Mouse (Mus musculus): ENCODE data around the gene Clcn6.
A peak's percentile ranks its signal among the peaks of the same experiment; 100 is the strongest.

The Clcn6 gene

DNA sequence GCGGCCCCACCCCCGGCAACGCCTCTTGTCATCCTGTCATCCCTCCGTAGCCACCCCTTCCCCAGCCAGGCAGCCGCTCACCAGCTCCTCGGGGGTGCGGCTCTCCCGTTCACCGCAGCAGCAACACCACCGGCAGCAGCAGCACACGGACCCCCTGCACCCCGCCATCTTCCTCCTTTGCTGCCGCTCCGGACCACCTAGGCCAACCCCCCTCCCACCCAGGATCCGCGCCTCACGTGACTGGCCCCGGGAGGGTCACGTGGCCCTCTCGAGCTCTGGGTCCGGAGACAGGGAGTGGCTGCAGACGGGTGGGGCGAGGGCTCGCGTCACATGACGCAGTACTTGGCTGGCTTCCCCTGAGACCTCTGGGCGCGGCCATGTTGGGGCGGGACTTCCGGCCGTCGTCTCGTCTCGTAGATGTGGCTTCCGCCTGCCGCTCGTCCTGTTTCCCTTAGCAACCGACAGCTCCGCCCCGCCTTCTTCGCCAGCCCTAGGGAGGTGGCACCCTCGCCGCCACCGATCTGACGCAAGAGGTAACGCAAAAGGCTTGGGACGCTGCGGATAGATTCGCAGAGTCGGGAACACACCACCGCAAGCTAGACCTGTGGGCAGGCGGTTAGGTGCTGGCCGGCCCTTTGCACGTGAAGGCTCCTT lies at the start of gene Clcn6, which contains the start of gene Mthfr:
Gene Clcn6 (minus strand): TSS at position 222 of the 654 bp plus-strand sequence.
Gene Mthfr (plus strand): TSS at position 478 of the 654 bp plus-strand sequence.
- DNase-seq, result peak; percentile 100

DNA sequence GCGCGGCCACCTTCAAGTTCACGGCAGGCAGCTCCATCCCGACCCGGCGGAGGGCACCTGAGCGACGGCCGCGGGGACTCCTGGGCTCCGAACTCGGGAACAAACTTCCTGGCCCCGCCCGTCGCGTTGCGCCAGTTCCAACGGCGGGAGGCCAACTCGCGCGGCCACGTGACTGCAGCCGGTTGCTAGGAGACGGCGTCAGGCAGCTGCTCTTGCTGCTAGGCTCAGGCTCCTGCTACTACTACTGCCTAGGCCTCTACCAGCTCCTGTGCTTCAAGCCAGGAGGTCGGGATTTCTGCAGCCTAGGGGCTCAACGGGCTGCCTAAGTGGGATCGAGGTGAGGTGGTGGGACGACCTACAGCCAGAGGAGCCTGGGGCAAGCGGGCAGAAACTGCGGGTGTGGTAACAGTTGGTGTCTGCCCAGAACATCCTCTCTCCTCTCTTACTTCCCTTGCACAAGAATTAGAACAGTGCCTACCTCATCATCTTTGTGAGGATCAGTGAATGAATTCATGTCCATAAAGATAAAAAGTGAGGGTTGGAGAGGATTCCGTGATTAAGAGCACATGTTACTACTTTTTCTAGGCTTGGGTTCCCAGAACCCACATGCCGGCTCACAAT lies 49.4 kb upstream of the Clcn6 start, which contains the start of gene Agtrap:
Gene Agtrap (minus strand): TSS at position 125 of the 621 bp plus-strand sequence.
- DNase-seq, result peak; percentile 97

DNA sequence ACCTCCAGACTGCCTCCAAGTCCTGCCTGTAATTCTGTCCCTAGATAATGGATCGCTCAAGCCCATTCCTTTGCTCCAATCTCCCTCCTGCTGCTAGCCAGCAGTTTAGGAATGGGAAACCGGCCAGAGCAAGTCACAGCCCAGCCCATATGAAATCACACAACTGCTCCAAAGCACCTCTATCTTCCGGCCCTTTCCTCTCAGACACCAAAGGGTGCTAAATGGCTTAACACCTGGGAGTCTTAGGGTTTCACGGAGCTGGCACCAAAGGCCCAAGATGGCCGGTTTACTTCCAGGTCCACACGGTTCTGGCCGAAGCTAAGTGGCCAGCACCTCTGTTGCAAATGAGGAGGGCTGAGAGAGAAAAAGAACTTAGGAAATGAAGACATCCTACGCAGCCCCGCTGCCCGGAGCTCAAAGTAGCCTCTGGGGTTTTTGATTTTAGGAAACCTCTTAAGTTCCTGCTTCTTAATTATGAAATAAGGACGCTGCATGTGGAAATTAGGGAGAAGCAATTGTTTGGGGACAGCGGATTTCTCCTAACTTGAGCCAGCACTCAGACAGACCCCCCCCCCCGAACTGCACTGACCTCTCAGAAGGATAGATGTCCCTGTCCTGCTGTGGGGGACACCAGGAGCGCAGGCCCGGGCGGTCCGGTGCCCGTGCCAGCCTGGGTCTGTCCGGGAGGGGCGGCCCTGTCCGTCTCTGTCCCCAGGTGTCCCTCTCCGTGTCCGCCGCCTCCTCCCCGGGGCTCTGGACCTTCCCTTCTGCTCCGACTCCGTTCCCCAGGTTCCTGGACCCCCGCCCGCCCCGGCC lies 48.7 kb upstream of the Clcn6 start:
- DNase-seq, result peak; percentile 62

DNA sequence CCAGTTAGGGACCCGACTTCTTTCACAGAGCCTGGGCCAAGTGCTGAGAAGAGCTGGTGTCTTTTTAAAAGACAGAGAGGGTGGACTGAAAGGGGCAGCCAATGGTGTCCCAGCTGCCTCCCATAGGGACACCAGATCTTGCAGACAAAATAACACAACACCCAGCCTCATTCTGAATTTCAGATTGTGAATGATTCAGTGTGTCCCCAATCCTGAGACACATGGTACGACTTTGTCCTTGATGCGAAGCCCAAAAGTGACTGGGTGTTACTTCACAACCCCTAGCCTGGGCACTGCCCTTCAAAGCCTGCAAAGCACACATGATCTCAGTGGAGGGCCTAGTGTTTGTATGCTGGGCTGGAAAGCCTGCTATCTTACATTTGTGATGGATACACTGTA lies 47.3 kb upstream of the Clcn6 start:
- no peak for DNase-seq

DNA sequence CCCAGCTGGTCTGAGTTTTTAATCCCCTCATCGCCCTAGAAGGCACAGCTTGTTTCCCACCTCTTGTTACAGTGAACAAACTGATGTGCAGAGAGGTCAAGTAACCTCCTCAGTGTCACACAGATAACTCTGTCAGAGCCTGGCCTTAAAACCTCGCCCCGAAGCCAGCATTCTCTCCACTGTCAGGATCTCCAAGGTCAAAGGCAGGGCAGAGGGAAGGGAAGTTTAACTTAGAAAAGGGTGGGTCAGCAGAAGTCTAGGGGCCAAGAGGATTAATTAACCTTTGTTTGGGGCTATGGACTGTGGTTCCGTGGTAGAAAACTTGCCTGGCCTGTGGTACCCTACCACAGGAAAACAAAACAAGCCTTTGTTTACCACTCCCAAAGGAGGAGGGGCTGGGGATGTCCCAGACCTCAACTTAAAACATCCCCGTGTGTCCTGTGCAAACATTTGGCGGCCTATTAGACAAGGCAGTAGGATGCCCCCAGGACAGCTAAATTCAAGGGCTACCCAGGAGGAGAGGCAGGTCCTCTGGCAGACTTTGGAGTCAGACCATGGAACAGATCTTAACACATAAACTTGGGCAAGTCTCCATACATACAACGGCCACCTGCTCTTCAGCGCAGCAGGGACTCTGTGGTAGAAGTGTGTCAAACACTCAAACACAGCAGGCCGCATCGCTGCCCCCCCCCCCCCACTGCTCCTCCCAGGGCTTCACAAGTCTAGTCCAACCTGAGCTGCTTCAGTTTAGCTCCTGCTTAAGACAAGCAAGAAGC lies 46.7 kb upstream of the Clcn6 start:
- DNase-seq, result peak; percentile 61

DNA sequence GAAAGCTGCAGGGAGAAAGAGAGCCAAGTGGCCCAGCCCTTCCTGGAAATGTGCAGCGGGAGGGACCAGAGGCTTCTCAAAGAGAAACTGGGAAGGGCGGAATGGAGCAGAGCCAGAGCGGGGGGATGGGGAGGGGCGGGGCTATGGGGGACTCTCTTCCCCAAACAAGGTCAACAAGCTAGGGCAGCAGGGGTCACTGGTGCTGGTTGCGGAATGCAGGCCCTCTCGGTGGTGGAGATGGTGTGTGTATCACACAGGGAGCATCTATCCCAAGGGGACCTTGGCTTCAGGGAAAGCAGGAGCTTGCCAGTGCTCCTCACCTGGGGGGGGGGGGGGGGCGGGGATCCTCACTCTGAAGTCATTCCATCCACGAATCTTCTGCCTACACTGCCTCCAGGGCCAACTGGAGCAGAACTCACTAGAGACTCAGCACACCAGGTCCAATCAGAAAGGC lies 45.7 kb upstream of the Clcn6 start:
- peak; percentile 60 for DNase-seq

DNA sequence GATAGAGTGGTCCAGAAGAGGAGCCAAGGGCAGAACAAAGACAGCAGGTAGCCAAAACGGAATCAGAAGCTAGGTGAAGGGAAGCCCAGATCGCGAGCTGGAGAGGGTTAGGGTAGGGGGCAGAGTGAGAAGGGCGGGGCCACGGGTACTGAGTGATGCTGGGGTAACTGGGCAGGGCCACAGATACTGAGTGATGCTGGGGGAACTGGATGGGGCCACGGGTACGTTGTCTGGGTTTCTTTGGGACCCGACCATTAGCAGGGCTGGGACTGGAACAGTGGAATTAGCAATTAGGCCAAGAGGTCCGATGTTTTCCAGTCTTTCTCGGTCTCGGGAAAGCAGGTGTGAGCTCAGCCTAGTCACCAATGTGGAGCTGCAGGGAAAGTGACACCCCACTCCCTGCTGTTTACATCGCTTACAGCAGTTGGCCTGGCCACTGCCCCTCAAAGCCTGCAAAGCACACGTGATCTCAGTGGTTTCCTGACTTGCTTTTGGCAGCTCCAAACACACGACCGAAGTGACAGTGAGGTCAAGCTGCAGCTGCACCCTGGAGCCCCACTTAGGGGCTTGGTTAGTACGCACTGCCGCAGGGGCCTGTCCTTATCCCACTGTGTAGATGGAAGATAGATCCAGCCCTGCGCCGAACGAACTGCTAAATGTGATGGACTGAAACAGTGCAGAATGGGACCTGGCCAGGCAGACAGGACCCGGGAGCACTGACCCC lies 44.7 kb upstream of the Clcn6 start:
- peak; percentile 56 for DNase-seq

DNA sequence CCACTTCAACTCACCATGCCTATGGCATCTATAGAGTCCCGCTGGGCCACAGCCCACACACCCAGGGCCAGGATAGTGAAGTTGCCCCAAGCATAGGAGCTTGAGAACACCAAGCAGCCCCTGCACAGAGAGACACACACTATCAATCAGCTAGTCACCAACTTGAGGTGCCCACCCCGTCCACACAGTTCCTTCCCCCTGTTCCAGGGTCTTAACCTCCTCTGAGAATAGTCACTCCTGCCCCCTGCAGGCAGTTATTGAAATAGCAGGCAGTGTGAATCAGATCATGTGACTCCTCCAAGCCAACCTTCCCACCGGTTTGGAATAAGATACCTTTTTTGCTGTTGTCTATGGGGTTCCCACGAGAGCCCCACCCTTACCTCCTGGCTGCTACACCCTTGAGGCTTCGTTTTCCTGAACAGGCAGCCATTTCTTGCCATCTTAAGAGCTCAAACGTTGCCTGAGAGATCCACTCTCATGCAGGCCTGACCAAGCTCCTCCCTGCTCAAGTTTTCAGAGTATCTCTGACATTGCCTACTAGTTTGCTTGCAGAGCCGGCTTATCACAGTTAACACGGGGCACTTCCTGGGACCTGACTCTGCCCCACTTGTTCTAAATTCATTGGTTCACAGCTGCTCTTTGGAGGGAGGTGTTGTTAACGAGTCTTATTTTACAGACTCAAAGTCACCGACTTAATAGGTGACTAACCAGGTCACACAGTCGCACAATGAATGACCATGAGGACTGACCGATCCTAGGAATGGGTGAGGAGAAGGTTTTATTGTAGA lies 43.8 kb upstream of the Clcn6 start:
- peak; percentile 75 for DNase-seq

DNA sequence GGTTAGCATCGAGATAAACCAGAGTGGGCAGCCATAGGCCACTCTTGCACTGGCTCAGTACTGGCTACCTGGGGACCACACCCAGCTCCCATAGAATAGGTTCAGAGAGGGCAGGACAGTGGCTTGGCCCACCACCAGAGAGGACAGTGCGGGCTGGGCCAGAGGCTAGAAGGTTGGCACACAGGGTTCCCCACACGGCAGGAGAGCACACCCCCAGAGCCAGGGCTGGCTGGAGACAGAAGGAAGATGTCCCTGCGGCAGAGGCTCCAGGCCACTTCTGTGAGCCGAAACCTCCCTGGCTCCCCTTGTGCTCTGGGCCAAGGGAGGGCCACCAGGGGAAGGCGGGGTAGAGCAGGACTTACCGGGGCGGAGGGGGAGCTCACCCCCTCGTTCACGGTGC lies 42.6 kb upstream of the Clcn6 start:
- DNase-seq, result no peak

DNA sequence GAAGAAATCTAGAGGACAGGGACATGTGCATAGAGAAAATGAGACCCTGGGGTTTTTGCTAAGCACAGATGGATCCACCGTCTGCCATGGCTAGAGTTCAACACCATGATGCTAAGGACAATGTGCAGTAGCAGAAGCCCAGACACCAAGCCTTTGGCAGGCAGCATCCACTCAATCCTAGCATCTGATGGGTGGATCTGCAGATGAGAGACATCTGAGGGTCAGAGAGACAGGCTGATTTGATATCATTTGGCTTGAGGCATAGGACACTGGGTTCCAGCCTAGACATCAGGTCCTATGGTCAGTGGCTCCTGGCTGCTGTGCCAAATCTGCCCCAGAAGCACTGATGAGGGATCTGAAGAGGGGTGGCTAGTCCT lies 42.0 kb upstream of the Clcn6 start:
- DNase-seq, result no peak

DNA sequence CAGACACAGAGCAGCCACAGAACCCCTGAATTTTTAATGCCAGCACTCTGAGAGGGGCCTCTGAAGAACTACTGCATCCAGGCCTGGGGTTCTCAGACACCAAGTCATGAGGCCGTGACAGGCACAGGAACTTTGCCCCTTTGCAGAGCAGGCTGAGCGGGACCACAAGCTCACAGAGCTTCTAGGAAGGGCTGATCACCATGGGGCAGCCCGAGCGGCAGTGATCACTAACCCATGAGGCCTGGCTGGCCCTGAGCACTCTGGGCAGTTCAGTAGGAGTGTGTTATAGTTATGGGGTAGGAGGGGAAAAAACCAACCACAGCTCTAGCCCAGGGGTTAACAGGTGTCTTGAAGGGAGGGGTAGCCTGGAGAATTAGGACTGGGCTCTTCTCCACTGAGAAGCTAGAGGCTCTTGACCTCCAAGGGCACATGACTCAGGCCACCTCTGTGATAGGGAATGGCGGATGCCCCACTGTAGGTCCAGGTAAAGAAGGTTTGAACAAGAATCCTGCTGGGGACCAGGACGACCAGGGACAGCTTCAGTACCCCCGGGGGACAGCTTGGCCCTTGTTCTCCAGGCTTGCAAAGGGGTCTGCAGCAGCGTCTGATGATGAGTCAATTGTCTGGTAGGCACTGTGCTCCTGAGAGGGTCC lies 41.4 kb upstream of the Clcn6 start:
- peak; percentile 69 for DNase-seq

DNA sequence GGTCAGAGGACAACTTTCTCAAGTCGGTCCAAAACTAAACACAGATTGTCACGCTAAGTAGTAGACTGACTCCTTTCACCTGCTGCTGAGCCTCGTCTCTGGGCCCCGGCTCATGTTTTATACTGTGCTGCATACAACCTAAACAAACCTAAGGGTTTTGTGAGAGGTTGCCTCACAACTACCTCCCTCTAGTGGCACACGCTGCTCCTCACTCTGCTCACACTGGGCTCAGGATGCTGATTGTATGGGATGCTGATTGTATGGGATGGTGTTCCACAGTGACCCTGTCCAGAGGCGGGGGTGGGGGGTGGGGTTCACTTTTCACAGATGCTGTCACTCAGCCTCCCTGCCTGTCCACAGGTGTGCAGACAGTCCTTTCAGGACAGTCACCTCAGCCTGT lies 40.6 kb upstream of the Clcn6 start:
- no peak for DNase-seq

DNA sequence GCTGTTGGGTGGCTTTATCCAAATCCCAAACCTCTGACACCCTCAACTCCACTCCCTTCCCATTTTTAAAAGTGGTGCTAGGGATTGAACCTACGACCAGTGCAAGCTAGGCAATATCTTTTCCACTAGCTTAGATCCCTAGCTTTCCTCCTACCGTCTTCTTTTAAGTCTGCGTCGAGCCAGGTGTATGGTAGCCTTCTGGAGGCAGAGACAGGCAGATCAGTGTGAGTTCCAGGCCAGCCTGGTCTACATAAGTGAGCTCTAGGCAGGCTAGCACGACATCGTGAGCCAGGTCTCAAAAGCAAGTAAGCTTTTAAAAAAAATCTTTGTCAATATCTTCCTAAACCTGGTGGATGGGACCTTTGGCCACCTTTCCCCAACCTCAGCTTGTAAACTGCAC lies 37.3 kb upstream of the Clcn6 start:
- DNase-seq, result no peak

DNA sequence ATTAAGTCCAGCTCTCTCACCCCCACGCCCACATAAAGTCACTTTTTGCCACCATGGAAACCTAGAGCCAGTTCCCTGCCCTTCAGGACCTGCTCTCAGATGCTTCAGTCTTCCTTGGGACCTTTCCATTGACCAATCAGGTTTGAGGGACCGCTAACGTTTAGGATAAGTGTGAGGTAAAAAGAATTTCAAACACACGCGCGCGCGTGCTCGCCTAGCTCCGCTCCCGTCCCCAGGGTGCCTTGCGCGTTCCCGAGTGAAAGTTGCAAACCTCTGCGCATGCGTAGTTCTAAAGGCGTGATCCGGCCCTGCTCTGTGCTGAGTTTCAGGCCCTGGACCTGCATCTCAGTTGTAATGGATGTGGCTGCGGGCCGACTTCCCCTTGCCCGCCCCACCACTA lies 36.6 kb upstream of the Clcn6 start:
- peak; percentile 78 for DNase-seq

DNA sequence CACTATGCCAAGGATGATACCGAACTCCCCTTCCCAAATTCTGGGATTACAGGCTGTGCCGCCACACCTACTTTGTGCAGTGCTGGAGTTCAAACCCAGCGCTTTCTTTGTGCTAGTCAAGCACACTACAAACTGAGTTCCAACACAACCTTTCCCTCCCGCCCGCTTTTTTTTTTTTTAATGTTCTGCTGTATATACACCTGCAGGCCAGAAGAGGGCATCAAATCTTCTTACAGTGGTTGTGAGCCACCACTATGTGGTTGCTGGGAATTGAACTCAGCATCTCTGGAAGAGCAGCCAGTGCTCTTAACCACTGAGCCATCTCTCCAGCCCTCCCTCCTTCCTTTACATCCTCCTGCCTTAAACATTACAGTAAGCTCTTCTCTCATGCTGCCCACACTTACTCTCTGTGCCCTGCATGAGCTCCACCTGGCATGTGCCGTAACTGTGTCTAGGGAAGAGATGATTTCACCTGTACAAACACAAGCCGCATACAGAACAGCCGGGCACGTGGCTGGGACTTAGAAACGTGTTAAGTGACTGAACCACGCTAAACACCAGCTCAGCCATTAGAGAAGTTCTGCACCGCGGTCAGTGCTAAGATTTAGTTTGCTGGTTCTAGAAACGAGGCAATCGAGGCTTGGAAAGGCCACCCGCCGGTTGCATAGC lies 36.0 kb upstream of the Clcn6 start:
- DNase-seq, result no peak

DNA sequence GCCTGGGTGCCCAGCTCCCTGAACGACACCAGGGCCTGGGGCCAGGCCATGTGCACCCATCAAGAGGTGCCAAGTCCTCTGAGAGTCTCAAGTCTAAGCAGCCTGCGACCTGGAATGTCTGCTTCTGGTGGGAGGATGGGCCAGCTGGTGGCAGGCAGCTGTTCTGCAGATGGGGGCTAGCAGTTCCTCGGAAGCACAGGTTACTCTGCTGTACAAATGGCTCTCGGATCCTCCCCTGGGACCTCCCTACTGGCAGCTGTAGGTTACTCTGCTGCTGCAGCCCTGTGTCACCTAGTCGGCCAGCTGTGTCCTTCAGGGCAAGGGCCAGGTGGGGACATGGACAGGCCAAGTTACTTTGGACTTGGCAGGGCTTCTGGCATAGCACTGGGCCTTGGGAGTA lies 32.9 kb upstream of the Clcn6 start:
- peak; percentile 64 for DNase-seq

DNA sequence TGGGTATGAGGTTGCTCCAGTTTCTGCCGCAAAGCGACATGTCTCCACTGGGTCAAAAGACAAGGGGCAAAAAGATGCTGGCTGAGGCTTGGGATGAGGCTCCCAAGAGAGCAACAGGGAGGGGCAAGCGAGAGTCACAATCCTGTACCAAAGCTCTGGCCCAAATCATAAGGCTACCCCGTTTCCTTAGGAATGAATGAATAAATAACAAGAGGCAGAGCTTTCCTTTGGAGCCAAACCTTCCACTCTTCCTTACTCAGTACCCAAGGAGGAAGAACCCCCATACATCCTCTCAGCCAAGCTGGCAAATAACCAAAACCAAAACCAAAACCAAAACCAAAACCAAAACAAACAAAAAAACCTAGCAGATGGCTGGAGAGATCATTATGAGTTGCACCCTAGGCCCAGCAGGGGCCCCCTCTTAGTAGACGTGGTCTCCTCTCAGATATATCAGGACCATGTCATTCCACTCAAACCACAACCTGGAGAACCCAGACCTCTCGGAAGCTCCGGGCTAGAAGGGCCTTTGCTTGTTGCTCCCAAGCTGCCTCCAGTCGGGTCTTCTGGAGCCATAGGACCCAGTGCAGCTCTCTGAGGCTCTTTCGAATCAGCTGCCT lies 31.1 kb upstream of the Clcn6 start:
- DNase-seq, result no peak

DNA sequence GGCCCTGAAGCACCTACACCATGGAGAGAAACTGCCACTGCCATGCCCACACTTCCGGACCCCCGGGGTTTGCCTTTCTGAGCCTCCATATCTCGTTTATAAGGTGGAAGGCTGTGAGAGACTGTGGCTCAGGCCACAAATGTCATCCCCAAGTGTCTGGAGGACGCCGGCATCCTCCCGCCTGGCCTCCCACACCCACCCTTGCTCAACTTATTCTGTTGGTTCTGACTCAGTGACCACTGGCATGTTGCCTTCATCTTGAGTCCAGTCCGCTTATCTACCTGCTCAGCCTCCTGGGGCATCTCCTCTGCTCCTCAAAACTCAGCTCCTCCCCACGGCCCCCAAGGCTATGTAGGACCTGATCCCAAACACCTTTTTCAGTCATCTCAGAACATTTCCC lies 28.7 kb upstream of the Clcn6 start:
- no peak for DNase-seq

DNA sequence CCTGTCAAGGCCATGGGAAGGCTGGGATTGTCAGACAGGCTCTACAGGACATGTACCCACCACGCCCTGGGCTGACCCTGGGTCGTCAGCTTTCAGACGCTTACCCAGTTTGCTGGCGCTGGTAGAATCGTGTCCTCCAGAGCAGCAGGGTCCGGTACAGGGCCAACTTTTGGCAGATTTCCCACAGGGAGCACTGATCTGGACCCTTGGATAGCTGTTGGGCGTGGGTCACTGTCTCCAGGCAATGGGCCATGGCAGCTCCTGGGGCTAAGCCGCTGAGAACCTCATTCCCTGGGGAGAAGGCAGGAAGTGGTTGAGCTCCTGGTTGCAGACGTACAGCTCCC lies 27.8 kb upstream of the Clcn6 start:
- peak; percentile 82 for DNase-seq

Measured in kidney, adult 9 months (tissue).